Mouse (Mus musculus) CD4-positive naive resting alpha-beta T cell, adult 57 days (primary cell): ENCODE results near the gene Gm21117. TPM values are rescaled to one million over a fixed set of nuclear protein-coding genes. Genes with fewer than 3 reads are reported as not detected.

Experiments
- total RNA-seq: library from RNA; stranded (reverse); gene quantifications from one replicate; pipeline ENCODE4 v1.2.4, GENCODE M21; 2023

The Gm21117 gene
- total RNA-seq, result not detected

GRCm38 (mm10) chrY:51124920-51125319 lies at the start of gene Gm21117:
Gene Gm21117 (plus strand): TSS chrY:51125220.

